Mouse (Mus musculus) ES-E14 (cell line): ENCODE results near the gene Msi2.

Experiments used
- CHD2 ChIP-seq: IDR thresholded peaks from 2 replicates; pipeline ENCODE4 v1.6.1; 2014; ENCODE audit warnings: mild to moderate bottlenecking, low read depth, low read length, inconsistent platforms
- HCFC1 ChIP-seq: IDR thresholded peaks from 2 replicates; pipeline ENCODE4 v1.6.1; 2012; ENCODE audit warnings: low read length, inconsistent platforms, borderline replicate concordance; ENCODE audit not compliant: insufficient read depth
- MAFK ChIP-seq: IDR thresholded peaks from 2 replicates; pipeline ENCODE4 v1.6.1; 2014; ENCODE audit warnings: mild to moderate bottlenecking, low read depth, low read length, inconsistent platforms; ENCODE audit not compliant: insufficient read depth
- ZC3H11A ChIP-seq: IDR thresholded peaks from 2 replicates; pipeline ENCODE4 v1.6.1; 2012; ENCODE audit warnings: low read depth, mild to moderate bottlenecking, inconsistent platforms, low read length, borderline replicate concordance
- ZNF384 ChIP-seq: IDR thresholded peaks from 2 replicates; pipeline ENCODE4 v1.6.1; 2012; ENCODE audit warnings: low read depth, low read length, inconsistent platforms

GRCm38 (mm10) chr11:88646493-88646892 is 71.8 kb downstream of the Msi2 start:
- TF ChIP-seq CHD2 (no peak), HCFC1 (no peak), MAFK (no peak), ZC3H11A (no peak), ZNF384 (no peak)
